In genomic region chr4:107546525-107546924, GRCm38 (mm10) we compare ENCODE assay signal across 10 mouse cellular contexts.
DNase-seq lines count a peak whose midpoint lies in the region; ATAC-seq lines count a peak whose summit lies in the region.
"Had no signal": no experiment of that assay in that cellular context is flagged by ENCODE, and none has a peak within 500 bp of the region (broad histone marks: within the 10 kb centered on the region; RNA-seq: fewer than 3 reads in every experiment).

No protein-coding gene starts in this region.

- H3K9me3 ChIP-seq in hindbrain, embryonic 10.5 days = no peaks in the 10 kb centered on the region
- H3K9me3 ChIP-seq in hindbrain, embryonic 11.5 days (ENCODE audit: control insufficient read depth, low read length) = no peaks in the 10 kb centered on the region
- no peaks in the 10 kb centered on the region for H3K9me3 ChIP-seq in hindbrain, embryonic 15.5 days
- no peaks in the 10 kb centered on the region for H3K9me3 ChIP-seq in stomach, embryonic 16.5 days (replicated peaks; ENCODE audit: control insufficient read depth, low read length)
- H3K9me3 ChIP-seq: heart, embryonic 12.5 days; midbrain, embryonic 10.5 days had no signal

- H3K9ac ChIP-seq in hindbrain, embryonic 11.5 days (ENCODE audit: low read depth, low read length) = no peak overlapping the region
- H3K9ac ChIP-seq in hindbrain, embryonic 15.5 days = no peak overlapping the region
- H3K9ac ChIP-seq in stomach, embryonic 16.5 days (ENCODE audit: low read length) = no peak overlapping the region
- H3K9ac ChIP-seq: heart, embryonic 12.5 days had no signal

- no peaks in the 10 kb centered on the region for H3K36me3 ChIP-seq in hindbrain, embryonic 10.5 days
- H3K36me3 ChIP-seq in hindbrain, embryonic 11.5 days (ENCODE audit: control insufficient read depth, insufficient read depth, low read length) = no peaks in the 10 kb centered on the region
- no peaks in the 10 kb centered on the region for H3K36me3 ChIP-seq in hindbrain, embryonic 15.5 days
- no peaks in the 10 kb centered on the region for H3K36me3 ChIP-seq in stomach, embryonic 16.5 days (ENCODE audit: control insufficient read depth, insufficient read depth, low read length)
- H3K36me3 ChIP-seq: heart, embryonic 12.5 days; midbrain, embryonic 10.5 days had no signal

- WGBS in hindbrain, embryonic 10.5 days = 63% methylated on average over 8 of the region's 8 CpGs
- 57% methylated on average over 8 of the region's 8 CpGs for WGBS in hindbrain, embryonic 11.5 days
- WGBS in hindbrain, embryonic 15.5 days = 37% methylated on average over 8 of the region's 8 CpGs
- 36% methylated on average over 8 of the region's 8 CpGs for WGBS in stomach, embryonic 16.5 days

- H3K27ac ChIP-seq in hindbrain, embryonic 10.5 days = peak overlapping the region; percentile 3; the same call in 1 of the 2 replicates
- no peak overlapping the region for H3K27ac ChIP-seq in hindbrain, embryonic 11.5 days (ENCODE audit: low read depth, low read length)
- no peak overlapping the region for H3K27ac ChIP-seq in hindbrain, embryonic 15.5 days (replicated peaks)
- H3K27ac ChIP-seq in stomach, embryonic 16.5 days (ENCODE audit: low read length) = no peak overlapping the region
- H3K27ac ChIP-seq: midbrain, embryonic 10.5 days had no signal

- H3K4me3 ChIP-seq in hindbrain, embryonic 10.5 days = no peak overlapping the region
- H3K4me3 ChIP-seq in hindbrain, embryonic 11.5 days (ENCODE audit: low read depth, low read length) = no peak overlapping the region
- no peak overlapping the region for H3K4me3 ChIP-seq in hindbrain, embryonic 15.5 days
- no peak overlapping the region for H3K4me3 ChIP-seq in stomach, embryonic 16.5 days (replicated peaks; ENCODE audit: low read length)
- H3K4me3 ChIP-seq: heart, embryonic 12.5 days; midbrain, embryonic 10.5 days had no signal

- H3K27me3 ChIP-seq in hindbrain, embryonic 10.5 days (ENCODE audit: insufficient read depth, poor library complexity, severe bottlenecking) = no peaks in the 10 kb centered on the region
- no peaks in the 10 kb centered on the region for H3K27me3 ChIP-seq in hindbrain, embryonic 11.5 days (ENCODE audit: control insufficient read depth, insufficient read depth, low read length)
- H3K27me3 ChIP-seq in hindbrain, embryonic 15.5 days = no peaks in the 10 kb centered on the region
- no peaks in the 10 kb centered on the region for H3K27me3 ChIP-seq in stomach, embryonic 16.5 days (ENCODE audit: control insufficient read depth, insufficient read depth, low read length)
- H3K27me3 ChIP-seq: heart, embryonic 12.5 days had no signal

- no peak overlapping the region for H3K4me2 ChIP-seq in hindbrain, embryonic 11.5 days (replicated peaks; ENCODE audit: low read depth, low read length)
- no peak overlapping the region for H3K4me2 ChIP-seq in hindbrain, embryonic 15.5 days
- H3K4me2 ChIP-seq in stomach, embryonic 16.5 days (ENCODE audit: low read depth, low read length) = no peak overlapping the region
- H3K4me2 ChIP-seq: heart, embryonic 12.5 days had no signal

- H3K4me1 ChIP-seq in hindbrain, embryonic 10.5 days (replicated peaks) = peaks cover 15% of the 10 kb centered on the region; the same call in 1 of the 2 replicates
- no peaks in the 10 kb centered on the region for H3K4me1 ChIP-seq in hindbrain, embryonic 11.5 days (replicated peaks; ENCODE audit: control insufficient read depth, insufficient read depth, low read length)
- peaks cover 19% of the 10 kb centered on the region; the same call in 1 of the 2 replicates for H3K4me1 ChIP-seq in hindbrain, embryonic 15.5 days (replicated peaks)
- peaks cover 13% of the 10 kb centered on the region; the same call in 1 of the 2 replicates for H3K4me1 ChIP-seq in stomach, embryonic 16.5 days (ENCODE audit: control insufficient read depth, insufficient read depth, low read length)
- H3K4me1 ChIP-seq: midbrain, embryonic 10.5 days had no signal

- DNase-seq in hindbrain, embryonic 10.5 days (ENCODE audit: low spot score) = no peak
- no peak for DNase-seq in hindbrain, embryonic 11.5 days (ENCODE audit: low spot score)
- DNase-seq in testis, postnatal 10 days (ENCODE audit: low spot score) = peak; percentile 30
- DNase-seq in testis, postnatal 14 days (ENCODE audit: low spot score) = no peak
- DNase-seq in kidney, adult 18-20 months = no peak

- no peak for ATAC-seq in hindbrain, embryonic 11.5 days (ENCODE audit: low FRiP score)
- peak; percentile 81 for ATAC-seq in hindbrain, embryonic 15.5 days (ENCODE audit: low FRiP score, low read depth)
- ATAC-seq in stomach, embryonic 16.5 days (ENCODE audit: insufficient read depth, low FRiP score) = peak; percentile 60; the same call in 1 of the 2 replicates
- ATAC-seq: intestine, embryonic 16.5 days had no signal
